Mouse (Mus musculus): Measurements from ENCODE around the gene Taldo1.

DNA sequence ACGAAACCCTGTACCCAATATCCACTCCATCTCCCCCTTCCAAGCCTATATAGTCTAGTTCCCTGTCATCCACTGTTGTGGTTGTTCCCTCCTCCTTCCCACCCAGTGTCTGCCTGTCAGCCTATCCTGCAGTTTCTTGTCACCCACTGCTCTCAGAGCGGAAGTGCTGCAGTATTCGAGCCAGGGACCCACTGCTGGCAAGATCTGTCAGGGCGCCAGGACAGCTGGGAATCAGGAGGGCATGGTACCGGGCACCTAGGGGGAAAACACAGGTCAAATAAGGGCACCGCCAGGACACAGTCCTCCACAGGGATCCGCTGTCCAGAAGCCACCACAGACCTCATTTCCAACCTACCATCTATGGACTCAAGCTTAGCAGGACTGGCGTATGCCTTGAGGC is 18.6 kb downstream of the Taldo1 start:
- no peak for TF ChIP-seq POLR2A (IDR thresholded peaks at IDR 0.05; ENCODE audit: control insufficient read depth, extremely low read depth, insufficient read depth, low read length, poor library complexity)
- TF ChIP-seq CTCF (IDR thresholded peaks at IDR 0.05; ENCODE audit: borderline replicate concordance, control insufficient read depth, extremely low read depth, insufficient read depth, low read length, poor library complexity), result no peak

Data from thymus, adult 2 months (tissue).